Mouse (Mus musculus): ENCODE measurements around the gene Cnnm2. TPM values are rescaled to one million over a fixed set of nuclear protein-coding genes. Genes with fewer than 3 reads are reported as not detected.
A peak's percentile ranks its signal among the peaks of the same experiment; 100 is the strongest.
"Not testable (repeated sequence)": the region's sequence is repeated elsewhere in the genome, so short reads cannot be mapped to it uniquely, and the experiment has no call there.

Gene Cnnm2
- total RNA-seq, 2 experiments from 2014 or later: 3.6 to 4.5 TPM

DNA sequence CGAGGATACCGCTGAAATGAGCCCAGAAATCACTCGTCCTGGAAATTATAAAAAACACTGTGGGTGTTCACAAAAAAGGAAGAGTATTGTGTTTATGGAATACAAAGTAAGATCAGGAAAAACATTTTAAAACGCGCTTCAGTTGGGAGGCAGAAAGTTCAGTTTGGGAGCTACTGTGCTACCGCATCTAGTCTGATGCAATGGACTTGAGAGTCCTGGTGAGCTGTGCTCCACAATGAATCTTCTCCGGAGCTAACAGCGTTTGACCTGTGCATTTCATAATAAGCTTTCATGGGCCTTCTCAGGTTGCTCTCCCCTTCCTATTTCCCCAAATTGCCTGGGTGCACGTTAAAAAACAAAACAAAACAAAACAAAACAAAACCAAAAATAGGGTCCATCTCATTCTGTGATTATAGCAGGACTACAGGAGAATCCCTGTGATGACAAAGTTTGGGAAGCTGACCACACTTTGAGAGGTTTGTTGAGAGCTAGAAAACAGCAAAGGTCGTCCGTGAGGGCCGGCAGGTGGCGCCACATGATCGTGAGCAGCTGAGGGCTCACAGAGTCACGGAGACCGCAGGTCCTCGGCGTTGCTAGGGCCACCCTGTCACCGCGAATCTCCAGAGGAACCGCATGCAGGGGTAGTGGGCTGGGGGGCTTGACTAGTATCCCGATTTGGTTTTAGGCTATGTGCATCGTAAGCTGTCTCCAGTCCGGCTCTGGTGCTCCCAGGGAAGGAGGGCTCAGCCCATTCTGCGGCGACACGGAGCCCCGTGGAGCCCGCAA is 828 bp upstream of the Cnnm2 start:
- DNase-seq: peak; percentile 89

DNA sequence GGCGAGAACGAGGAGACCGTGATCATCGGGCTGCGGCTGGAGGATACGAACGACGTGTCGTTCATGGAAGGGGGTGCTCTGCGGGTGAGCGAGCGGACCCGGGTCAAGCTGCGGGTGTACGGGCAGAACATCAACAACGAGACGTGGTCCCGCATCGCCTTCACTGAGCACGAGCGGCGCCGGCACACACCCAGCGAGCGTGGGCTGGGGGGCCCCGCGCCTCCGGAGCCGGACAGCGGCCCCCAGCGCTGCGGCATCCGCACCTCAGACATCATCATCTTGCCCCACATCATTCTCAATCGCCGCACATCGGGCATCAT is 535 bp downstream of the Cnnm2 start:
- no peak for DNase-seq

- peak; percentile 36 for DNase-seq
These were observed 1.0 kb downstream of the Cnnm2 start for GRCm38 (mm10) chr19:46762291-46762991.

GRCm38 (mm10) chr19:46762992-46763342 is 1.6 kb downstream of the Cnnm2 start:
- DNase-seq: no peak

- DNase-seq: no peak
These were observed 2.0 kb downstream of the Cnnm2 start for GRCm38 (mm10) chr19:46763356-46763755.

DNA sequence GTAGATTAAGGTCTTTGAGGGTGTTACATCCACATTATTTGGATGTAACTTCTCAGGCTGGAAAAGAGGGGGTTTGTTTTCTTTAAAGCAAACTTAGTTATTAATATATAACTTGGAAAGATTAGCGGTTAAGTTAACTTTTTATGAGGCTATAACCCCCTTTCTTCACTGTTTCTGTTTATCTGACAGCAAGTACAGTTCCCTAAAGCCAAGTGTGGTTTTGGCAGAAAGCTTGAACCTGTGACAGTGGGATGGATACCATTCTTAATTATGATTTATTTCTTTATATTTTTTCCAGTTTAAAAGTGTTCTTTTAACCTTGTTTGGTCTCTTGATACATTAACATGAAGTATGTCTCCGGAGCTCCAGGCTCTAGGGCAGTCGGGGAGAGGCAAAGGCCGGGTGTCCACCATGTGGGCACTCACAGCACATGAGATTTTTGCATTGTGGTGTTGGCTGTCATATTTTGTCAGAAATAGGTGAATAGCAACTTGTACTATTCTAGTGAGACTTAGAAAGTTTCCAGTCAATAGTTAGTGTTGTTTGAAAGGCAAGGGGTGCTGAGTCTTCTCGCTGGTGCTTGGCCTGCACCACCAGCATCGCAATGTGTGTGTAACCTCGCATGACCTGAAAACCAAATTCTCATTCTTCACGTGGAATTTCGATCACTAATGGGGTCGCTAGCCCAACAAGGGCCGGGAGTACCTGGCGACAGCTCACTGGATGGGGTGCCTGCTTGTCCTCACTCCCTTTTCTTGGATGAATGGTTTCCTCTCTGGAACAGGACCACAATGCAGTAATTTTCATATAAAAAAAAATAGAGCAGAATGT is 2.8 kb downstream of the Cnnm2 start:
- no peak for DNase-seq

GRCm38 (mm10) chr19:46764763-46765117 is 3.3 kb downstream of the Cnnm2 start:
- no peak for DNase-seq

- DNase-seq: no peak
These were observed 4.7 kb downstream of the Cnnm2 start for GRCm38 (mm10) chr19:46766125-46766524.

GRCm38 (mm10) chr19:46769759-46770158 is 8.4 kb downstream of the Cnnm2 start:
- DNase-seq: no peak

GRCm38 (mm10) chr19:46771801-46772200 is 10.4 kb downstream of the Cnnm2 start:
- DNase-seq: no peak

- DNase-seq: no peak
These were observed 15.0 kb downstream of the Cnnm2 start for GRCm38 (mm10) chr19:46776391-46776790.

- DNase-seq: no peak
These were observed 15.5 kb downstream of the Cnnm2 start for GRCm38 (mm10) chr19:46776850-46777249.

GRCm38 (mm10) chr19:46777928-46778680 is 16.7 kb downstream of the Cnnm2 start:
- DNase-seq: no peak

DNA sequence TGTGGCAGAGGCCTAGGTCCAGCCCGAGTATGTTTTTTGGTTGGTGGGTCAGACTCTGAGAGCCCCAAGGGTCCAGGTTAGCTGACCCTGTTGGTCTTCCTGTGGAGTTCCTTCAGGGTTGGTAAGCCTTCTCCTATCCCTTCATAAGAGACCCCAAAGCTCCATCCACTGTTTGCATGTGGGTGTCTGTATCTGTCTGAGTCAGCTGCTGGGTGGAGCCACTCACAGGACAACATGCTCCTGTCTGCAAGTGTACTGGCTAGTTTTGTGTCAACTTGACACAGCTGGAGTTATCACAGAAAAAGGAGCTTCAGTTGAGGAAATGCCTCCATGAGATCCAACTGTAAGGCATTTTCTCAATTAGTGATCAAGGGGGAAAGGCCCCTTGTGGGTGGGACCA is 17.7 kb downstream of the Cnnm2 start:
- DNase-seq: not testable (repeated sequence)

GRCm38 (mm10) chr19:46784038-46784437 is 22.6 kb downstream of the Cnnm2 start:
- DNase-seq: no peak

DNA sequence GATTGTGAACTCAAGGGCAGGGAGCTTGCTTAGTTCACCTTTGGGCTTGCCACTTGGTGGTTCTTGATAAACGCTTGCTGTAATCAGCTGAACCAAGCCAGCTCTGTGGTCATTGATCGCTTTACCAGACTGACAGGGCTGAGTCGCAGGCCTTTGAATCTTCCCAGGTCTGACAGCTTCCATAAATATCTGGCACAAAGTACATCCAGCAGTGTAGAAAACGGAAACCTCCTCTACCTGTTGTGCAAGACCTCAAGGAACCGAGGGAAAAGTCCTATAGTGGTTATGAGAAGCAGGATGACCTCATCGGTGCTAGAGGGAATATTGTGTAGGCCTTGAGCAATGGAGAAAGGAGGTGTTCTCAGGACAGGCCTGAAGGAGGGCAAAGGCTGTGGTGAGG is 23.1 kb downstream of the Cnnm2 start:
- no peak for DNase-seq

DNA sequence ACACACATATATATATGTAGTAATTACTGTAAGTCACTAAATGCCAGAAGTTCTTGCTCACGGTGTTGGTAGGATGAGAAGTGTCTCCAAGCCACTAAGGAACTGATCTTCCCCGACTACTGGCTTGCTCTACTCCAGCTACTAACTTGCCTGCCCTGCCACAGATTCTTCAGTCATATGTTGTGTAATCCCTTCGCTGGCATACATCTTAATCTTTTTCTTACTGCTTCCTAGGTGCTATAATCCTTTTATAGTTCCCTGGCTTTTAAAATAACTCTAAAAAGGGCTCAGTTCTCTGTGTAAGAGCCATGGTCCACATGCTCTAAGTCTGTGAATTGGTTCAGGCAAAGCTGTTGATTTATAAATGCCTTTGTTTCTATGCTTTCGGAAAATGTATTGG is 24.2 kb downstream of the Cnnm2 start:
- DNase-seq: no peak

- DNase-seq: no peak
These were observed 28.4 kb downstream of the Cnnm2 start for GRCm38 (mm10) chr19:46789782-46790181.

DNA sequence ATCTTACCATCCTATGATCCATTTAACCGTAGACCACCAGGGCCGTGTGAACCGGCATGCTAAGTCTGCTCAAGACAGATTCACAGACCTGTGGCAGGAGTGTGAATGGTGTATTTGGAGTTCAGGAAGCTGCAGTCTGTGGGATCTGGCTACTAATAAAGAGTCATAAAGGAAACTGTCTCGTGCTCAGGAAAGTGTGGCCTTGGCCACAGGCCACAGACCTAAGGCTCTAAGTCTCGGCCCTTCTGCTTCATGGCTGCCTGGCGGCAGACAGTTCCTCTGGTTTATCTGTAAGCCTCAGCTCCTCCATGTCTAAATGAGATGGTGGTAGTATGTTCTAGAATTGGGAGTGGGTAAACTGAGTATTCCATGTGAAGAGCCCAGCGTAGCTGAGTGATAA is 30.0 kb downstream of the Cnnm2 start:
- DNase-seq: no peak

DNA sequence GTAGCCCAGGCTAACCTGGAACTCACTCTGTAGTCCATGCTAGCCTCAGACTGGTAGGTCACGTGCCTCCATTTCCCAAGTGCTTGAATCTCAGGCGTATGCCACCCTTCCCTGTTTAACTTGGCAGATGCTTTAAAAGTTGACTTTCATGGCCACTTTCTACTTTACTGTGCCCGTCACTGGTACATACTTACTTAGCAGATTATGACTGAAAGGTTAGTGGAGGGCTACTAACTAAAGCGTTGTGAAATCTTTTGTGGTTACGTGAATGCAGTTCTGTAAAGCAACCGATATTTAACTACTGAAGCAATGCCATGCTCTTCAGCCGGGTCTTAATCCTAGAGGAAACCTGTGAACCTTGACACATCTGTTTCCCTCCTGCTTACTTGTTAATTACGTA is 30.5 kb downstream of the Cnnm2 start:
- DNase-seq: no peak

GRCm38 (mm10) chr19:46792480-46792879 is 31.1 kb downstream of the Cnnm2 start:
- no peak for DNase-seq

GRCm38 (mm10) chr19:46794181-46794580 is 32.8 kb downstream of the Cnnm2 start:
- no peak for DNase-seq
